Mouse (Mus musculus): ENCODE results near the gene Gpr50.

DNA sequence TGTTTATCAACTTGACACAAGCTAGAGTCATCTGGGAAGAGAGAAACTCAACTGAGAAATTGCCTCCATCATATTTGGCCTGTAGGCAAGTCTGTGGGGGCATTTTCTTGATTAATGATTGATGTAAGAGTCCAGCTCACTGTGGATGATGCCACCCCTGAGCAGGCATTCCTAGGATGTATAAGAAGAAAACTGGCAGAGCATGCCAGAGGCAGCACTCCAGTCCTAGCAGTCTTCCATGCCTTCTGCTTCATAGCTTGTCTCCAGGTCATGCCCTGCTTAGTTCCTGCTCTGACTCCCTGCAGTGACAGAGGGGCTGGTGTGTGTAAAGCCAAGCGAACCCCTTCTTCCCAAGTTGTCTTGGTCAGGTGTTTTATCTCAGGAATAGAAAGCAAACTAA lies 32.3 kb upstream of the Gpr50 start:
- TF ChIP-seq CTCF (IDR thresholded peaks at IDR 0.05; ENCODE audit: low read depth, low read length) (no peak), POLR2A (IDR thresholded peaks at IDR 0.05; ENCODE audit: borderline replicate concordance, low read depth, low read length) (no peak)

Data from bone marrow macrophage, adult 2 months (primary cell).